12 mouse cellular contexts compared by ENCODE assay signal in the genomic region with DNA sequence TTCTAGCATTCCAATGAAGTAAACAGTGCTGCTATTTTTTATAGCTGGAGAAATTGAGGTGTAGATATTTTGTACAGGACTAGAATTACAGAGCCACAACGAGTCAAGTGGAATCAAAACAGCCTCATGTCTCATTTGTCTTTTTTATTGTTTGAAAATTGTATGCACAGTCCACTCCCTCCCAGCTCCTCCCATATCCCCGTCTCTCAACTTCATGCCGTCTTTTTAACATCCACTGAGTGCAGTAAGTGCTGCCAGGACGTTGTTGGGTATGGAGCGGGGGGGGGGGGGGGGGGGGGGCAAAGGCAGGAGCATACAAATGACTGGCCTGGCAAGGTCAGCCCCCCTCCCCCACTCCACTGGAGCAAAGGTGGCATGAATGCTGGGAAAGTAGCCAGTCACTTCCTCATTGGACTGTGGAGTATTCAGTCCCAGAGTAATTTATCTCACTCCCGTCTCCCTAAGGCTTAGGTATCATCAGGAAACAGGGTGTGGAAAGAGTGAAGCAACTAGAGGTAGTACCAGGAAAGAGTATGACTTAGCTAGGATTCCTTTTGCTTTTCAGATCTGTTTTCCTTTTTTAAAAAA. TPM values are rescaled to one million over a fixed set of nuclear protein-coding genes. Genes with fewer than 3 reads are reported as not detected.
DNase-seq lines count a peak whose midpoint lies in the region; ATAC-seq and TF ChIP-seq lines count a peak whose summit lies in the region.
"Had no signal": no experiment of that assay in that cellular context is flagged by ENCODE, and none has a peak within 500 bp of the region (broad histone marks: within the 10 kb centered on the region; RNA-seq: fewer than 3 reads in every experiment).

No protein-coding gene starts in this region.

- H3K27ac ChIP-seq in small intestine, adult 2 months (ENCODE audit: insufficient read depth, low read depth, low read length) = peak overlapping the region; percentile 63; the same call in 1 of the 2 replicates
- H3K27ac ChIP-seq: limb, embryonic 15.5 days had no signal

- WGBS in small intestine, adult 2 months = 20% methylated on average over 6 of the region's 6 CpGs

- H3K27me3 ChIP-seq in small intestine, adult 2 months (ENCODE audit: control insufficient read depth, insufficient read depth, low read length) = no peaks in the 10 kb centered on the region
- H3K27me3 ChIP-seq: limb, embryonic 15.5 days had no signal

- H3K4me3 ChIP-seq in small intestine, adult 2 months (ENCODE audit: low read depth, low read length) = no peak overlapping the region
- H3K4me3 ChIP-seq: limb, embryonic 15.5 days had no signal

- no peak for ATAC-seq in monocyte, adult 5-6 weeks (replicated peaks; ENCODE audit: insufficient number of reproducible peaks, low FRiP score, low TSS enrichment, poor library complexity, severe bottlenecking)
- no peak for ATAC-seq in granulocyte monocyte progenitor cell, adult 5-6 weeks (replicated peaks; ENCODE audit: poor library complexity, severe bottlenecking)

- intact Hi-C loops in heart, postnatal 36 days (cut with DNase I) = loop anchor here (5.0 to 10.0 kb wide), 7 partner anchors 103 to 860 kb away; a partner anchor contains a TSS

- H3K4me1 ChIP-seq in small intestine, adult 2 months (ENCODE audit: control insufficient read depth, insufficient read depth, insufficient read length, low read length) = 0 out of 2 replicates have a peak, but pooled peaks cover 2% of the 10 kb centered on the region

- no peak for TF ChIP-seq CTCF in small intestine, adult 2 months (IDR thresholded peaks at IDR 0.05; ENCODE audit: extremely low read depth, insufficient read length, insufficient replicate concordance, low read depth, low read length)

- no peak for TF ChIP-seq POLR2A in small intestine, adult 2 months (IDR thresholded peaks at IDR 0.05; ENCODE audit: low read depth, low read length)

- DNase-seq in lung, postnatal 10 days = peak; percentile 10
- no peak for DNase-seq in lung, postnatal 4 days
- DNase-seq in heart, postnatal 36 days = peak; percentile 23 to 35
- DNase-seq in kidney, adult 9 months = peak; percentile 92

- no peaks in the 10 kb centered on the region for H3K36me3 ChIP-seq in small intestine, adult 2 months (ENCODE audit: control insufficient read depth, insufficient read depth, low read length)
- H3K36me3 ChIP-seq: limb, embryonic 15.5 days had no signal

RNA-seq across cellular contexts. Expression of a gene that starts 23.3 kb away (rescaled TPM):
- not detected for total RNA-seq in heart, postnatal 36 days (2021)
- polyA plus RNA-seq in small intestine, adult 2 months (2012; rRNA removed) = 0.08 TPM in 1 of 2 replicates, not detected in the other
- not detected in 3 replicates for total RNA-seq in monocyte, adult 5-6 weeks (2017)
- not detected in 2 replicates for total RNA-seq in granulocyte monocyte progenitor cell, adult 5-6 weeks (2014; fragmentation: Nextera tagmentation)
- total RNA-seq in granulocyte monocyte progenitor cell, adult 5-6 weeks (2017) = not detected in 2 replicates
- total RNA-seq: common myeloid progenitor, adult 5-6 weeks; hematopoietic stem cell, adult 5-6 weeks; layer of hippocampus, postnatal 10 days; megakaryocyte, adult 5-6 weeks had no signal

RNA-seq across cellular contexts. Expression of a gene that starts 59.6 kb away (rescaled TPM):
- not detected for total RNA-seq in heart, postnatal 36 days (2021)
- 0.19 TPM in 1 of 2 replicates, not detected in the other for polyA plus RNA-seq in small intestine, adult 2 months (2012; rRNA removed)
- total RNA-seq in monocyte, adult 5-6 weeks (2017) = not detected in 3 replicates
- not detected in 2 replicates for total RNA-seq in granulocyte monocyte progenitor cell, adult 5-6 weeks (2014; fragmentation: Nextera tagmentation)
- not detected in 2 replicates for total RNA-seq in granulocyte monocyte progenitor cell, adult 5-6 weeks (2017)
- total RNA-seq: common myeloid progenitor, adult 5-6 weeks; hematopoietic stem cell, adult 5-6 weeks; megakaryocyte, adult 5-6 weeks had no signal
- polyA plus RNA-seq: limb, embryonic 15.5 days had no signal

RNA-seq across cellular contexts. Expression of a gene that starts 59.8 kb away (rescaled TPM):
- total RNA-seq in heart, postnatal 36 days (2021) = not detected
- 0.04 TPM in 1 of 2 replicates, not detected in the other for polyA plus RNA-seq in small intestine, adult 2 months (2012; rRNA removed)
- total RNA-seq in monocyte, adult 5-6 weeks (2017) = not detected in 3 replicates
- total RNA-seq in granulocyte monocyte progenitor cell, adult 5-6 weeks (2014; fragmentation: Nextera tagmentation) = not detected in 2 replicates
- not detected in 2 replicates for total RNA-seq in granulocyte monocyte progenitor cell, adult 5-6 weeks (2017)
- total RNA-seq: common myeloid progenitor, adult 5-6 weeks; hematopoietic stem cell, adult 5-6 weeks; megakaryocyte, adult 5-6 weeks had no signal

Comparison
In these comparisons a context has a peak if more than half of its experiments do, and no peak if none do; other contexts are left out.
1. DNase-seq: peak in lung, postnatal 10 days (single experiment), heart, postnatal 36 days (2 of 2) and kidney, adult 9 months (single experiment); none in lung, postnatal 4 days (0 of 2).